Mouse (Mus musculus) gastrocnemius, postnatal 4 days (tissue): ENCODE results near the gene Tomm40. TPM values are rescaled to one million over a fixed set of nuclear protein-coding genes. Genes with fewer than 3 reads are reported as not detected.

Experiments
- DNase-seq, 2 experiments: peaks; one replicate each; pipeline ENCODE4 v3.0.0; 2021 to 2022; ENCODE audit warnings: low spot score in 2 of 2, mixed read lengths in 2 of 2
- total RNA-seq, 2 experiments: library from RNA; stranded (reverse); gene quantifications; 2 replicates each; pipeline ENCODE4 v1.2.3; 2021

Tomm40 gene
- total RNA-seq, 2 experiments from 2014 or later: 68.4 to 72.0 TPM

DNA sequence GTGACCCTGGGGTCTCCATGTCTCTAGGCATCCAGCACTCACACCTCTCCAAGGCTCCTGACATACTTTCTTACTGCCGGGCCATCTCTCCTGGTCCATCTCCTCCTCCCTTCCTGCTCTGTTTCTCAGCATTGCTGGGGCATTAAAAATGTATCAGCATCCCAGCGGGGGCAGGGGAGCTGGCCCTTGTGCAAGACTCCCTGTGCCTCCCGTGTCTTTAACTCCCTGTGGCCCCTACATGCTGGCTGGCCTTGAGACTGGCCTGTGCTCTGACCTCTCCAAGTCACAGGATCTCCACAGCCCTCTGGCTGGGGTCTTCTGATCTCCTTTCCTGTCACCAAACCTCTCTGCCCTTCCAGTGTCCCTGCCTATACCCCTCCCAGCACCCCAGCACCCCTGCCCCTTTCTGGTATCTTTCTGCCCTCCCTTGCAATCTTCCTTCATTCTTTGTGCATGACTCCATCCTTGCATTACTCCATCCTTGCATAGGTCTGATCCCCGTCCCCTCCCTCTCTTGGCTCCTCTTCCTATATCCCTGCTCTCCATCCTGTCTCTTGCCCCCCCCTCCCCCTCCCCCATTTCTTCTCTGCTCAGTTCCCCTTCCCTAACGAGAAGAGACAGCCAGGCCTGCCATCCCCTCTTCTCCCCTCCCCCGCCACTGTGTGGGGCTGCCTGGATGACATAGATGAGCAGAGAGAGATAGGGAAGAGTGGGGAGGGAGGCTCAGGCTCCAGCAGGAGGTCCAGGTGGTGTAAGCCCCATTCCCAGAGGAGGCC lies 31.4 kb upstream of the Tomm40 start:
- DNase-seq: no peak

DNA sequence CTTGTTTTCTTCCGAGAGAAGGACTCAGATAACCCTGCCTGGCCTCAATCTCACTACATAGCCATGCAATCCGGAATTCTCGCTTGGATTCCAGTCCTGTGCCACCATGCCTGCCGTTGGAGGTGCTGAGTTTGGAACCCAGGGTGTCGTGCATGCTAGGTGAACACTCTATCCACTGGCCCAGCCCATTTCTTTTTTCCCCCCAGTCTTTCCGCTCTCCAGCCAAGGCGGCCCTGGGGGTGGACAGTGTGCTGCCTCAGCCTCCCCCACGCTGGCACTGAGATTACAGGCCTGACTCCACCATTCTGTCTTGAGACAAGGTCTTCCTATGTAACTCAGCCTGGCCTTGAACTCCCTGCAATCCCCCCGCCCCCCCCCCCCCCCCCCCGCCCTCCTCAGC lies 30.7 kb upstream of the Tomm40 start:
- DNase-seq: no peak

GRCm38 (mm10) chr7:19744590-19745385 lies 29.6 kb upstream of the Tomm40 start:
- DNase-seq: no peak

DNA sequence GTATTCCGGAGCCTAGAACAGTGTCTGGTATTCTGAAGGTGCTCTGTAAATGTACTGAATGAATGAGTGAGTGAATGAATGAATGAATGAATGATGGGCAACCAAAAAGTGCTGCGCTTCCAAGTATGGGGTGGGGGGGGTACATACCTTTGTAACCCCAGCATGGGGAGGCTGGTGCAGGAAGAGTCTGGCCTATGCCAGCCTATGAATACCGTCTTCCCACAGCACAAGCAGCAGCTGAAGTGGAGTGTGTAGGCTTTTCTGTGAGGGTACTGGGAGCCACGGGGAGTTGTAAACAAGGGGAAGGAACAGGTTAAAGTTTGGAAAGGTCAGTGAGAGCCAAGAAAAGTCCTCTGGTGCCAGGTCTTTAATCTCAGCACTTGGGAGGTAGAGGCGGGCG lies 28.6 kb upstream of the Tomm40 start:
- no peak for DNase-seq

- no peak for DNase-seq
Measured at GRCm38 (mm10) chr7:19742468-19742867, 27.2 kb upstream of the Tomm40 start.

DNA sequence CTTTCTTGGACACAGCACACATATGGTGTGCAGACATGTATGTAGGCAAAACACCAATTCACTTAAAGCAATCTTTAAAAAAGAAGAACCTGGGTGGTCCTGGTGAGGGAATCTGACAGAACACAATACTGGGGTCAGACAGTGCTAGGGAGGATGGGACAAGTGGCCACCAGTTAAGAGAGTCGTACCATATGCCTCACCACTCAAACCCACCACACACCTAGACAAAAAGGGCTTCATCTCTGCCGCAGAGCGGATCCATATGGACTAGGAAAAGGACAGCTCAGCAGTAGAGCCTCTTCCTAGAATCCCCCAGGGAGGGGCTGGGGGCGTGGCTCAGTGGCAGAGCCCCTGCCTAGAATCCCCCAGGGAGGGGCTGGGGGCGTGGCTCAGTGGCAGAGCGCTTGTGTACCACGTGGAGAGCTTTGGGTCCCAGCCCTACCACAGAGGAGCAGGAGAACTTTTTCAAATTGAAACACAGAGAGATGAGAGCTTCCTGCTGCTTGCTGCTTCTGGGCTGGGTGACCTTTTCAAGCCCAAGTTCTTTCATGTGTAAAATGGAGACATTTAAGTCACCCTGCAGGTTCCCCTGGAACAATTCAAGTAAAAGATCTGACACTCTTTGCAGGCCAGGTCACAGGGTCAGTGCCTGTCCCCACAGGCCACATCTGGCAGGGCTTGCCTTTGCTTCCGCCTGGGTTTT lies 26.2 kb upstream of the Tomm40 start:
- no peak for DNase-seq

- DNase-seq: no peak
Measured at GRCm38 (mm10) chr7:19740269-19740668, 25.0 kb upstream of the Tomm40 start.

- DNase-seq: no peak
Measured at GRCm38 (mm10) chr7:19738771-19739170, 23.5 kb upstream of the Tomm40 start.

- DNase-seq: no peak
Measured at GRCm38 (mm10) chr7:19736389-19737057, 21.3 kb upstream of the Tomm40 start.

DNA sequence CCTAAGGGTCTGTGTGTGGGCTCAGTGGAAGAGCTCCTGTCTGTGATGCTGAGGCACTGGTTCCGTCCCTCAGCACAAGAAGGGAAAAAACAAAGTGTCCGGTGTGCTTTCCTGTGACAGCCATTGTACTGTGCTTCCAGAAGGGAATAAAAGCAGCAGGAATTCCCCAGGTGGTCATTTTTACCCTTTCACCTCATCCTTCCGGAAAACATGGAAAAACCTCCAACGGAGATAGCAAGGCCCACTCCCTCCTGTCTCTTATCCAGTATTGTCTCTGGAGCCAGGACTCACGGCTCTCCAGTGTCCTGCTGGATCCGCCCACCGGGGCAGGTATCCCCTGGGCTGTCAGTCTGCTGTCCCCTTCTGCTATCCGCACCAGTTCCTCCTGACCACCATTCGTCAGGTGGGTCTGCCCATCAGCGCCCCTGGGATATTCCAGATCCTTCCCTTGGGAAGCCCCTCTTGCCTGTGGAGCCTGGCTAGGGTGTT lies 19.0 kb upstream of the Tomm40 start:
- DNase-seq: no peak

DNA sequence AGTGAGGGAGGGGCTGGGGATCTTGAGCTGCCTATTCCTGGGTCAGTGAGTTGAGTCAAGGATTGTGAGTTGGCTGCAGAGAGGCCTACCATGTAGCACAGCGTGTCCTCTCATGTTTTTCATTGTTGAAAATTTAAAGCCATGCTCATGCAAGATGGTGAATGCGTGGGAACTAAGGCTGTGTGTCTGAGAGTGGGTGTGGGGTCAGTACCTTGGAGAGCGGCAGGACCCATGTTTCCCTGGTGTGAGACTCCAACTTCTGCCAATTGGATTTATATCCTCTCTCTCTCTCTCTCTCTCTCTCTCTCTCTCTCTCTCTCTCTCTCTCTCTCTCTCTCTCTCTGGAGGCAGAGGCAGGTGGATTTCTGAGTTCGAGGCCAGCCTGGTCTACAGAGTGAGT lies 11.3 kb upstream of the Tomm40 start:
- no peak for DNase-seq

DNA sequence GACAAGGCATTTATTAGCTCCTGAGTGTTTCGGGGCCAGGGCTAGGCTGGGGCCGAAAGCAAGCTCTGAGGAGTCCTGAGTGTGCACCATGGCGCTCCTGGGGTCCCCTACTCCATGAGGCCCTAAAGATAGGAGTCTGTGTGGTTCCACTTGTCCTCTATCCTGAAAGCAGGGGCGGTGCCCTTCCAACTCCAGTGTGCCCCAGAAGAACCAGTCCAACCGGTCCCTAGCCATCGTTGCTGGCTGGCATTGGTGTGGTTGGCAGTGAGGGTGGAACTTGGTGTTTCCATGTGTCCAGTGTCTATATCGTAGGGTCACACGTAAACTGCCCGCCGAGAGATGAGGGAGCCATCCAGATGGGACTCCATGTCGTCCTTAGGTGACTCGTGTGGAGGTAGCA lies 8.9 kb upstream of the Tomm40 start:
- no peak for DNase-seq

GRCm38 (mm10) chr7:19722754-19723195 lies 7.5 kb upstream of the Tomm40 start:
- no peak for DNase-seq

GRCm38 (mm10) chr7:19719200-19719599 lies 4.0 kb upstream of the Tomm40 start:
- no peak for DNase-seq

DNA sequence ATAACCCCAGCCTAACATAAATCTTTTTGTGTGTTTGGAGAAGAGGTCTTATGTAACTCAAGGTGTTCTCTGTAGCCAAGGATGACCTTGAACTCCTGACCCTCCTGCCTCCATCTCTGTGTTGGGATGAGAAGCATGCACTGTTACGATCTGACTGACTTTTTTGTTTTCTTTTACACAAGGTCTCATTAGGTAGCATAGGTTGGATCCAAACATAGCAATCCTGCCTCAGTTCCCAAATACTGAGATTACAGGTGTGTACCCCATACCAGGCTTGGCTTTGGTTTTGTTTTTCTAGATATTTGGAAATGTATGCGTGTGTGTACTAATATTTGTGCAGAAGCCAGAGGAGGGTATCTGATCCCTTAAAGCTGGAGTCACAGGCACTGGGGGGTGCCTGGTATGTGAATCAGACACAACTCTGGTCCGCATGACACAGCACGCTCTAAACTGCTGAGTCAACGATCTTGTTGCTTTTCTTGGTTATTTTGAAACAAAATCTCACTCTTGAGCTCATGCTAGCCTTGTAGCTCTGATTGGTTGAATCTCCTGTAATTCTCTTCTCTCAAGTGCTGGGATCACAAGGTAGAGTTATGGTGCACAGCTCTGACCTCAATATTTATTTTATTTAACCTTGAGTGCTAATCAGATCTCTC lies 3.2 kb upstream of the Tomm40 start:
- no peak for DNase-seq

DNA sequence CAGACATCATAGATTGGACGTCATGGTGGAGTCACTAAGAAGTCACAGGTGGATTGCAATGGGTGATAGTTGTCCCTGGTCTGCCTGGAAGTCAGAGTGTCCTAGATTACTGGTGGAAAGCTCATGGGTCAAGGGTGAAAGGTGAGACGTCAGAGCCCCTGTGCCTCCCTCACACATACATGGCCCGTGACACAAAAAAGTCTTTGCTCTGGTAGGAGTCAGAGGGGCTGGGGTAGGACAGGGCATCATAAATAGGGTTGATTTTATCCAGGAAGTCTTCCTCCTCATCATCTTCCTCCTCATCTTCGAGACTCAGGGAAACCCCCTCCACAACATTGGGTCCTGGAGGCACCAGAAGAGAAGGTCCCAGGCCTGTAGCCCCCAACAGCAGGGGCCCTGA lies 2.1 kb upstream of the Tomm40 start:
- no peak for DNase-seq

DNA sequence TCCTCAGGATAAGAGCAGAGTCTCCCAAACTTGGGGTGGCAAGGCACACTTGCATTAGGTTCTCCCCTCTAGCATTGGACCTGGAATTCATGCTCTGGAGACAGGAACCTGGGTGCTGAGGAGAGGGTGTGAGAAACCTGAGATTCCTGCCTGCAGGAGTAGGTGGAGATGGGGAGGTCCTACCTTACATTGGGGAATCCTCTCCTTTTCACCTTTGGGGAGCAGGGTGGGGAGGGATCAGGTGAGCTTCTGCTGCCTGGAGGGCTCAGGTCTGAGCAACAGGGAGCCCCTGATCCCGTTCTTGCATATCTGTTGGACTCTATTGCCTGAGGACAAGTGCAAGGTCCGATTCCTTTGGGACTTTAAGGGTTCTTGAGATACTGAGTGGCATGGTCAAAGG lies 1.6 kb upstream of the Tomm40 start:
- DNase-seq: no peak

GRCm38 (mm10) chr7:19716055-19716682 lies 931 bp upstream of the Tomm40 start:
- no peak for DNase-seq

- DNase-seq: no peak
Measured at GRCm38 (mm10) chr7:19714836-19715235, 402 bp downstream of the Tomm40 start.

GRCm38 (mm10) chr7:19713598-19713997 lies 1.6 kb downstream of the Tomm40 start:
- DNase-seq: no peak
